Mouse (Mus musculus) forebrain, embryonic 13.5 days (tissue): ENCODE results near the gene Rwdd4a. TPM values are rescaled to one million over a fixed set of nuclear protein-coding genes. Genes with fewer than 3 reads are reported as not detected.

Source experiments
- ATAC-seq: fragments of 200-750 bp; cut with Nextera tagmentation; 2 replicates; pipeline ENCODE4 v1.8.0; 2017
- H3K27ac ChIP-seq: fragments of 300-500 bp; sonication (generic); 2 replicates; pipeline ENCODE4 v1.5.1; 2015; ENCODE audit warnings: inconsistent platforms, mild to moderate bottlenecking, moderate library complexity
- H3K27me3 ChIP-seq: fragments of 300-500 bp; sonication (generic); 2 replicates; pipeline ENCODE4 v1.6.1; 2015; ENCODE audit warnings: mild to moderate bottlenecking, inconsistent platforms
- H3K36me3 ChIP-seq: fragments of 300-500 bp; sonication (generic); 2 replicates; pipeline ENCODE4 v1.6.1; 2015; ENCODE audit warnings: mild to moderate bottlenecking, inconsistent platforms; ENCODE audit not compliant: poor library complexity, severe bottlenecking
- H3K4me1 ChIP-seq: fragments of 300-500 bp; sonication (generic); 2 replicates; pipeline ENCODE4 v1.6.1; 2015; ENCODE audit warnings: inconsistent platforms
- H3K4me2 ChIP-seq: fragments of 300-500 bp; sonication (generic); 2 replicates; pipeline ENCODE4 v1.6.1; 2015; ENCODE audit warnings: inconsistent platforms, mild to moderate bottlenecking, moderate library complexity
- H3K4me3 ChIP-seq: fragments of 300-500 bp; sonication (generic); 2 replicates; pipeline ENCODE4 v1.5.1; 2015; ENCODE audit warnings: mild to moderate bottlenecking, inconsistent platforms
- H3K9ac ChIP-seq: fragments of 300-500 bp; sonication (generic); 2 replicates; pipeline ENCODE4 v1.6.1; 2015; ENCODE audit warnings: mild to moderate bottlenecking, inconsistent platforms
- H3K9me3 ChIP-seq: fragments of 300-500 bp; sonication (generic); replicated peaks from 2 replicates; pipeline ENCODE4 v1.6.1; 2016; ENCODE audit warnings: inconsistent platforms
- WGBS: fragments of 180-500 bp; shearing (Covaris S2); methylation state at CpG from one replicate; pipeline ENCODE4 v1.1.7; 2015; 5-methylcytosine and 5-hydroxymethylcytosine counted together
- polyA plus RNA-seq: library from polyadenylated mRNA; unstranded; fragments of >200 nt; fragmentation: Nextera tagmentation; extraction: Ambion mirVana; gene quantifications from 2 replicates; pipeline ENCODE4 v1.2.1, GENCODE M21; 2015

Gene Rwdd4a
- 45.0 and 45.3 TPM in 2 replicates for polyA plus RNA-seq

- no peaks in the 10 kb centered on the region for H3K9me3 ChIP-seq
- H3K4me1 ChIP-seq = peaks cover 38% of the 10 kb centered on the region
- H3K9ac ChIP-seq = peak within 1 kb of the TSS; percentile 92
- H3K4me2 ChIP-seq = peak within 1 kb of the TSS; percentile 88
- peaks cover 27% of the 10 kb centered on the region for H3K36me3 ChIP-seq
- under 1% methylated on average over 65 of the region's 65 CpGs for WGBS
- peak within 1 kb of the TSS; percentile 70 for H3K27ac ChIP-seq
- no peaks in the 10 kb centered on the region for H3K27me3 ChIP-seq
- ATAC-seq = peak; percentile 100
- peak within 1 kb of the TSS; percentile 82 for H3K4me3 ChIP-seq
These were observed at the start of gene Rwdd4a, which contains the start of gene Trappc11 for GRCm38 (mm10) chr8:47533344-47534125. Gene Rwdd4a (plus strand): TSS chr8:47533664. Gene Trappc11 (minus strand): TSS chr8:47533470.

GRCm38 (mm10) chr8:47487231-47487630 is 46.2 kb upstream of the Rwdd4a start:
- Histone ChIP-seq H3K9me3 (peaks cover 4% of the 10 kb centered on the region; the same call in 1 of the 2 replicates), H3K4me3 (no peak overlapping the region), H3K27ac (no peak overlapping the region), H3K27me3 (no peaks in the 10 kb centered on the region), H3K4me1 (peaks cover 5% of the 10 kb centered on the region; the same call in 1 of the 2 replicates), H3K9ac (no peak overlapping the region), H3K36me3 (peaks cover 43% of the 10 kb centered on the region), H3K4me2 (no peak overlapping the region)
- 94% methylated on average over 3 of the region's 3 CpGs for WGBS
- no peak for ATAC-seq

GRCm38 (mm10) chr8:47493106-47493505 is 40.4 kb upstream of the Rwdd4a start:
- 97% methylated on average over 12 of the region's 12 CpGs for WGBS
- Histone ChIP-seq H3K4me1 (peaks cover 5% of the 10 kb centered on the region; the same call in 1 of the 2 replicates), H3K36me3 (peaks cover 89% of the 10 kb centered on the region), H3K4me2 (no peak overlapping the region), H3K27me3 (no peaks in the 10 kb centered on the region), H3K9me3 (no peaks in the 10 kb centered on the region), H3K4me3 (no peak overlapping the region), H3K9ac (no peak overlapping the region), H3K27ac (no peak overlapping the region)
- no peak for ATAC-seq

- H3K9me3 ChIP-seq = no peaks in the 10 kb centered on the region
- H3K4me2 ChIP-seq = no peak overlapping the region
- H3K4me1 ChIP-seq = no peaks in the 10 kb centered on the region
- H3K9ac ChIP-seq = no peak overlapping the region
- H3K36me3 ChIP-seq = peaks cover 89% of the 10 kb centered on the region
- no peak overlapping the region for H3K4me3 ChIP-seq
- WGBS = 94% methylated on average over 12 of the region's 12 CpGs
- no peaks in the 10 kb centered on the region for H3K27me3 ChIP-seq
- H3K27ac ChIP-seq = no peak overlapping the region
- ATAC-seq = no peak
These were observed 38.8 kb upstream of the Rwdd4a start for GRCm38 (mm10) chr8:47494602-47495153.

- H3K4me2 ChIP-seq = no peak overlapping the region
- no peaks in the 10 kb centered on the region for H3K9me3 ChIP-seq
- no peak overlapping the region for H3K9ac ChIP-seq
- H3K36me3 ChIP-seq = peaks cover 92% of the 10 kb centered on the region
- 88% methylated on average over 6 of the region's 6 CpGs for WGBS
- H3K27ac ChIP-seq = no peak overlapping the region
- H3K27me3 ChIP-seq = no peaks in the 10 kb centered on the region
- ATAC-seq = no peak
- no peaks in the 10 kb centered on the region for H3K4me1 ChIP-seq
- no peak overlapping the region for H3K4me3 ChIP-seq
These were observed 38.0 kb upstream of the Rwdd4a start for GRCm38 (mm10) chr8:47495428-47495827.

- Histone ChIP-seq H3K9ac (no peak overlapping the region), H3K4me1 (no peaks in the 10 kb centered on the region), H3K9me3 (no peaks in the 10 kb centered on the region), H3K4me2 (no peak overlapping the region), H3K36me3 (peaks cover 88% of the 10 kb centered on the region), H3K27ac (no peak overlapping the region), H3K27me3 (no peaks in the 10 kb centered on the region), H3K4me3 (no peak overlapping the region)
- 89% methylated on average over 2 of the region's 2 CpGs for whole genome bisulfite sequencing
- ATAC-seq = no peak
These were observed 31.5 kb upstream of the Rwdd4a start for GRCm38 (mm10) chr8:47501994-47502393.

GRCm38 (mm10) chr8:47502546-47502945 is 30.9 kb upstream of the Rwdd4a start:
- Histone ChIP-seq H3K36me3 (peaks cover 89% of the 10 kb centered on the region), H3K27ac (no peak overlapping the region), H3K4me1 (no peaks in the 10 kb centered on the region), H3K4me3 (no peak overlapping the region), H3K9ac (no peak overlapping the region), H3K9me3 (no peaks in the 10 kb centered on the region), H3K4me2 (no peak overlapping the region), H3K27me3 (no peaks in the 10 kb centered on the region)
- 96% methylated on average over 13 of the region's 13 CpGs for WGBS
- no peak for ATAC-seq

- Histone ChIP-seq H3K27me3 (no peaks in the 10 kb centered on the region), H3K4me2 (no peak overlapping the region), H3K36me3 (peaks cover 87% of the 10 kb centered on the region), H3K27ac (no peak overlapping the region), H3K9me3 (no peaks in the 10 kb centered on the region), H3K9ac (no peak overlapping the region), H3K4me3 (no peak overlapping the region), H3K4me1 (no peaks in the 10 kb centered on the region)
- 90% methylated on average over 12 of the region's 12 CpGs for whole genome bisulfite sequencing
- ATAC-seq = no peak
These were observed 28.0 kb upstream of the Rwdd4a start for GRCm38 (mm10) chr8:47505431-47505830.

- no peak for ATAC-seq
- 95% methylated on average over 9 of the region's 9 CpGs for WGBS
- Histone ChIP-seq H3K27ac (no peak overlapping the region), H3K9ac (no peak overlapping the region), H3K4me2 (no peak overlapping the region), H3K4me1 (no peaks in the 10 kb centered on the region), H3K36me3 (peaks cover 75% of the 10 kb centered on the region), H3K4me3 (no peak overlapping the region), H3K27me3 (no peaks in the 10 kb centered on the region), H3K9me3 (no peaks in the 10 kb centered on the region)
These were observed 22.5 kb upstream of the Rwdd4a start for GRCm38 (mm10) chr8:47510930-47511329.

- Histone ChIP-seq H3K4me1 (no peaks in the 10 kb centered on the region), H3K9ac (no peak overlapping the region), H3K27me3 (no peaks in the 10 kb centered on the region), H3K9me3 (no peaks in the 10 kb centered on the region), H3K36me3 (peaks cover 72% of the 10 kb centered on the region), H3K27ac (no peak overlapping the region), H3K4me3 (no peak overlapping the region), H3K4me2 (no peak overlapping the region)
- no peak for ATAC-seq
- 96% methylated on average over 15 of the region's 15 CpGs for WGBS
These were observed 19.9 kb upstream of the Rwdd4a start for GRCm38 (mm10) chr8:47513601-47514000.

- WGBS = 92% methylated on average over 1 of the region's 1 CpGs
- H3K27me3 ChIP-seq = no peaks in the 10 kb centered on the region
- peaks cover 13% of the 10 kb centered on the region for H3K4me1 ChIP-seq
- ATAC-seq = no peak
- H3K4me2 ChIP-seq = no peak overlapping the region
- no peak overlapping the region for H3K9ac ChIP-seq
- peaks cover 58% of the 10 kb centered on the region for H3K36me3 ChIP-seq
- H3K27ac ChIP-seq = no peak overlapping the region
- no peaks in the 10 kb centered on the region for H3K9me3 ChIP-seq
- no peak overlapping the region for H3K4me3 ChIP-seq
These were observed 5.4 kb upstream of the Rwdd4a start for GRCm38 (mm10) chr8:47528094-47528493.

GRCm38 (mm10) chr8:47538323-47538722 is 4.9 kb downstream of the Rwdd4a start:
- no peak overlapping the region for H3K9ac ChIP-seq
- ATAC-seq = no peak
- H3K27ac ChIP-seq = no peak overlapping the region
- peaks cover 39% of the 10 kb centered on the region for H3K36me3 ChIP-seq
- 67% methylated on average over 4 of the region's 4 CpGs for WGBS
- peaks cover 24% of the 10 kb centered on the region for H3K4me1 ChIP-seq
- no peaks in the 10 kb centered on the region for H3K9me3 ChIP-seq
- H3K4me2 ChIP-seq = no peak overlapping the region
- no peaks in the 10 kb centered on the region for H3K27me3 ChIP-seq
- no peak overlapping the region for H3K4me3 ChIP-seq
